Mouse (Mus musculus) gonadal fat pad, adult 2 months (tissue): ENCODE measurements around the gene Gpr50. TPM values are rescaled to one million over a fixed set of nuclear protein-coding genes. Genes with fewer than 3 reads are reported as not detected.

Source experiments
- DNase-seq: peaks from one replicate; pipeline ENCODE4 v3.0.0-alpha.2; 2012; ENCODE audit warnings: low read depth
- polyA plus RNA-seq: library from polyadenylated mRNA; depleted of rRNA; stranded (reverse); fragments of >200 nt; gene quantifications from 2 replicates; pipeline ENCODE4 v1.2.3, GENCODE M21; 2012; rRNA removed

Gpr50 gene
- 1.1 and 2.4 TPM in 2 replicates for polyA plus RNA-seq

DNA sequence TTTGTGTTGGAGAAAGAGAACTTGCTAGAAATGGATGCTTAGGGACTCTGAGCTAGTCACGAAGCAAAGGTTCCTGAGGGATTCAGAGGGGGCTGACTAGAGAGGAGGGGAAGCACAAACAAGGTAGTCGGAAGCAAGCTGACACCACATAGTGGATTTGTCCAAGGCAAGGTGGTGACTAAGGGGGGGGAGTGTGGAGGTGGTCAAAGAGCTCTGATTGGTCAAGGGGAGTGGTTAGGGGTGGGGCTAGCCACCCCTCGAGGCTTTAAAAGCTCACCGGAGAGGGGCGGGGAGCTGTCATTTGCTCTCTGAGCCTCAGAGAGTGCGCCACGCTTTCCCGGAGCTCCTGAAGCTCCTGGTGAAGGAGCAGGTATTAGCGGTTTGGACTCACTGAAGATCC lies at the start of gene Gpr50:
Gene Gpr50, plus strand, starts transcription at position 294 of the 400 bp plus-strand sequence.
- DNase-seq: no peak

GRCm38 (mm10) chrX:71622286-71622685 lies 41.2 kb upstream of the Gpr50 start:
- no peak for DNase-seq

DNA sequence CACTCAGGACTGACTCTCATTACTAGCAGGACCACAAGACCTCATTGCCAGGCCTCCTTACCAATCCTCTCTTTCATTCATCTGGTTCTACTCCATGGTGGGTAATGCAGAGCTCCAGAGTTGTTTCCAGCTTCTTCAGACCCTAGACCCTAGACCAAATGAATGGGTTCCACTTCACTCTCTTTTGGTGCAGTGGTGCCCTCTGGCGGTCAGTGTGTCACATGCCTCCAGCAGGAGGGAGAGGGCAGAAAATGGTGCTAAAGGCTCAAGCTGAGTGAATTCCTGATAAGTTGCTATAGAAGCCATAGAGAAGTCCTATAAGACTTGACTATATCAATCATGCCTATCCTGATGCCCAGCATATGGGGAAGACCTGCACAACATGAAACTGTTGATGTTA lies 39.6 kb upstream of the Gpr50 start:
- DNase-seq: no peak

GRCm38 (mm10) chrX:71628306-71628705 lies 35.2 kb upstream of the Gpr50 start:
- DNase-seq: no peak

- DNase-seq: peak; percentile 6
Observed at GRCm38 (mm10) chrX:71630709-71631108, 32.8 kb upstream of the Gpr50 start.

GRCm38 (mm10) chrX:71631130-71631529 lies 32.3 kb upstream of the Gpr50 start:
- no peak for DNase-seq

- no peak for DNase-seq
Observed at GRCm38 (mm10) chrX:71647958-71648357, 15.5 kb upstream of the Gpr50 start.

GRCm38 (mm10) chrX:71648434-71648833 lies 15.0 kb upstream of the Gpr50 start:
- DNase-seq: no peak

- DNase-seq: peak; percentile 50
Observed at GRCm38 (mm10) chrX:71648848-71649454, 14.5 kb upstream of the Gpr50 start.

DNA sequence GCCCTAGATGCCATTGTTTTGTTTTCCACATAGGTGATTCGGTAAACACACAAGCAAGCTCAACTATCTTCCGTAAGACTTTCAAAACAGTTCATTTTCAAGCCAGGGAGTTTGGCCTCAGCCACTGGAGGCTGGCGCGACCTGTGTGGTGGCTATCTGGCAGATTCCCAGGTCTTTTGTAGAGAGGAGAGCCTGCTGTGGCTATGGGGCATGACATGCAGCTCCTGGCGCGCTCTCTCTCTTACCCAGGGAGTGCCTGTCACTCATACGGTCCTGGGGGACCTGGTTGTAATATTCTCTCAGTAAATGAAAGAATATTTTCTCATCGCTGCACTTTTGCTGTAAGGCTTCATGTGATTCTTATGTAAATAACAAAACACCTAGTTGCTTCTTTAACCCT lies 13.5 kb upstream of the Gpr50 start:
- DNase-seq: no peak

DNA sequence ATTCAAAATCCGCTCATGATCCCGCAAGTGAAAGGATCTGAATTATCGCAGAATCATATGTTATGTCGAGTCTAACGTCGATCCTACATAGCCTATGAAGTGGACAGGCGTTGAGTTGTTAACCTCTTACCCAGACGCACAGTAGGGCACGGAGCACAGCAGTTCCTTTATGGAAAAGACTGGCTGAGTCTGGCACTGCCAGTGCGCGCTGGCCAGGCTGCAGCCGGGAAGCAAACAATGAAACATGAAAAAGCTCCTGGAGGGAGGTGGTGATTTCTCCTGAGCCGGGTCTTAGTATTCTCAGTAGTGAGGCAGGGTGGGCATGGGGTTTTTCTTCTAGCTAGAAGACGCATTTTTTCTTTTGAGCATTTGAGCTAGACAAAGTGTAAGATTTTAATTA lies 1.7 kb upstream of the Gpr50 start:
- no peak for DNase-seq

DNA sequence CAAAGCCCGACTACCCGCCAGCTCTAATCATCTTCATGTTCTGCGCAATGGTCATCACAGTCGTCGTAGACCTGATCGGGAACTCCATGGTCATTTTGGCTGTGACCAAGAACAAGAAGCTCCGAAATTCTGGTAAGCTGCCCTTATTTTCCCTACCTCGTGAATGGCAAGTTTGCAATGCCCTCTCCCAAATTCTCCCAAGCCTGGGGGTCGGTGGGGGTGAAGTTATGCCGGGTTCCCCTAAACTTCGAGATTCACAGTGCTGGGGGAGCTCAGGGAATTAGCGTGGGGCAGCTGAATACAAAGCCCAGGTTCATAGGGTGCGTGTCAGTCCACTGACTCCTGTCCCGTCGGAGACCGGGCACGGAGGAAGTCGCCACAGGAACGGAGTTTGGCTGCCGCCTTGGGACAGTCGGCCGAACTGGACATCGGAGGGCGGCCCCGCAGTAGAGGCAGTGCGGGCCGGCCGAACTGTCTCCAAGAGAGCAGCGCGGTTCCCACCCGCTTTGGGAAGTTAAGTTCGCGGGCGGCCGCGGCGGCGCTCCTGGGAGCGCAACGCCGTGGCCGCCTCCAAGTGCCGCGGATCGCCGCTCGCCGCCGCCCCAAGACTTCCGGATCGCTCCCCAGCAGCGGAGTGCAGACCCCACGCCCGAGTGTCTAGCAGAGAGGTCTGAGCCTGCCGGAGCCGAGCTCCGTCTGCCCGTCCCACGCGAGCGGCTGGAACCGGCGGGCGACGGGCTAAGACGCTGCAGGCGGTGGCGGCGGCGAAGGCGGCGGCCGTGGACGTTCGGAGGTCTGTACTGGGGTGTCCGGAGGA lies 612 bp downstream of the Gpr50 start:
- no peak for DNase-seq

DNA sequence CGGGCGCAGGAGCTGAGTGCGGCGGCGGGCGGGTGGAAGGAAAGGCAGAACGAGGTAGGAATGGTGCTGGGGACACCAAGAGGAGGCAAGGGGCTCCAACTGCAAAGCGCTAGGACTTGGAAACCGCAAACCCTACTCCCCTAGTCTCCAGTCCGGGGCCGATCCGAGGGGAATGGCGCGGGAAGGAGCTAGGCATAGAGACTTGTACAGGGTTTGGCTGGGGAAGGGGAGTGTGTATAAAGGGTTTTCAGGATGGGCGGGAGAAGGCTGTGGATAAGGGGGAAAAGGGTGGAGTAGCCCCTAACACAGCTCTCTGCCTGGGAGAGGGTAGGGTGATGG lies 1.2 kb downstream of the Gpr50 start:
- DNase-seq: no peak

DNA sequence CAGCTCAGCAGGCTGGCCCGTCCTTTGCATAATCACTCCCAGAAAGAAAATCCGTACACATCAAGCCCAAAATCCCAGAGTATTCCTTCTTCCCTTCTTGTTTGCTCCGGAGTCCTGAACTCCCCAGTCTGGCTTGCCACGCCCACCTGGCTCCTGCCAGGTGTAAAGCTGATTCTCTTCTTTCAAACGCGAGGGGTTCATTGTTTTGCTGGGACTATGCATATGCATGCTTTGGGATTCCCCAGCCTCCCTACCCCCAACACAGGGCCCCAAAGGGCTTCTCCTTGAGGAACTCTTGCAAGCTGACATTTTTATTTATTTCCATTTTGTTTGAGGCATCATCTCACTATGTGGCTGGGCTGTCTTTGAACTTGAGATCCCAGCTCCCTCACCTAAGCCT lies 6.8 kb downstream of the Gpr50 start:
- no peak for DNase-seq

GRCm38 (mm10) chrX:71700817-71701469 lies 37.5 kb downstream of the Gpr50 start:
- DNase-seq: no peak

Other genes with a start within 250 kb of the Gpr50 start
- 29.2 TPM in 2 replicates for gene Cd99l2, start 170.8 kb upstream of the Gpr50 start, polyA plus RNA-seq
- gene Hmgb3, start 107.7 kb upstream of the Gpr50 start, polyA plus RNA-seq: 34.2 and 56.9 TPM in 2 replicates
- gene Vma21, start 152.3 kb downstream of the Gpr50 start, polyA plus RNA-seq: 5.1 and 6.6 TPM in 2 replicates